Mouse (Mus musculus) c-Kit-positive CD71-positive TER-119-positive erythroid progenitor cells, embryonic 14.5 days (primary cell): ENCODE results near the gene Fgd3.

ENCODE experiments used
- DNase-seq: peaks from one replicate; pipeline ENCODE4 v3.0.0-alpha.2; 2013; ENCODE audit warnings: low spot score

The Fgd3 gene

DNA sequence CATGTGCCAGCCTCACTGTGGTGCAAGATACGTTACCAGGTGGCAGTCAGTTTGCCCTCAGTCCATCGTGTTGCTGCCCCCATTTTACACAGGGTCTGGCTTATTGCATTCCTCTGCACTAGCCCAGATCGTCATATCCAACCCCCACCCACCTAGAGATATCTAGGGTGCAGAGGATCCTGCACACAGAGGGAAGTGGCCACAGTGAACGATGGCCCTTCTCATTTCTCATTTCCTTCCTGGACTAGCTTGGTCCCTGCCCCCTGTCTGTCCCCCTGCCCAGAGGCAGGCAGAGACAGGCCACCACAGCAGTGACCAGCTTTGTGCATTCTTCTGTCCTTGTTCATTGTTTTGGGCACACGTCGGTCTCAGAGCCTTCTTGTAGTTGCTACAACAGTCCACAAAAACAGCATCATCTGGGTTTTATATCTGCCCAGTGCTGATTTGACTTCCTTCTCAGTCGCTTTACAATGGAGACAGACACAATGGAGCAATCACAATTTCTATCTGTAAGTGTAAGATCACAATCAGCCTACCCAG is 13.3 kb downstream of the Fgd3 start:
- DNase-seq = no peak

- DNase-seq = no peak
Observed at GRCm38 (mm10) chr13:49300771-49301170, 19.3 kb downstream of the Fgd3 start.

GRCm38 (mm10) chr13:49298514-49299381 is 21.4 kb downstream of the Fgd3 start:
- no peak for DNase-seq

DNA sequence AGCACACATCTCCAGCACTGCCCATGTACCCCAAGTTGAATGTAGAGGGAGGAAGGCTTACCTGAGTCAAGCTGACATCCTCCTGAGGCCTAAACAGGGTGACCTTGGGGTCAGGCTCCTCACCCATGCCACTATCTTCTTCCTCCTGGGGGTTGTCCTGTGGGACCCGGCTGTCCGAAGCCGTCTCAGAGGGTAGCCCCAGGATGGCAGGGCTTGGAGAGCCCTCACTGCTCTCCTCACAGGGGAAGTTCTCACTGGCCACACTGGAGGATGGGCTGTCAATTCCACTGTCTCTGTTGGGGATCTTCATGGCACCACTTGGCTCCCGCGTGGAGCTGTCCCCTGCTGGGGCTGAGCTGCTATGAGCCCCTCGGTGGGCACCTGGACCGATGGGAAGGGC is 23.8 kb downstream of the Fgd3 start:
- DNase-seq = no peak

DNA sequence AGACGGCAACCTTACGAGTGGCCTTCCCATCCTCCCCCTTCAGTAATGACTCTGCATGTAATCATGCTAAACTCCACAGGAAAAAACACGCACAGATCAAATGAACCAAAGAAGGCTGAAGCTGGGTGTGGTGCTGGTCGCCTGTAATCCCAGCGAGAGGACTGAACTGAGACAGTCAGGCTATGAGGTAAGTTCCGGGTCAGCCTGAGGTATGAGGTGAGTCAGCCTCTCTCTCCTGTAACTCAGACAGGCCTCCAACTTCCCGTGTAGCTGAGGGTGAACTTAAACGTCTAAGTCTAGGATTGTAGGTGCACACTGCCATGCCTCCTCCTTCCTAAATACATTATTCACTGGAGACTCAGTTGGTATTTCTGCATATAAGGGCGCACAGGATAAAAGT is 26.0 kb downstream of the Fgd3 start:
- DNase-seq = no peak

DNA sequence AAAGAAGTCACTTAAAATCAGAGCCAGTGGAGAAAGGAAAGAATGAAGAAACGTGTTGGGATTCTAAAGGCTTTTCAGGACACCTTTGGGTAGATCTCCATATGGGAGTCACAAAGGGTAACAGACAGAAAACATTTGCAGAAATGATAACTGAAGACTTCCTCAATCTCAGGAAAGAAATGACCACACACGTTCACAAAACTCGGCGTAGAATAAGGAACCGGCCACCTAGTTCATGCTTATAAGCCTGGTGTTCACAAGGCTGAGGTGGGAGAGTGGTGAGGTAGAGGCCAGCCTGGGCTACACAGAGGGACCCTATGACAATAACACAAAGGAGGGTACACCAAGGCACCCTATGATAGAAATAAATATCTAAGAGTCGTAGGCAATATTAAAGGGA is 28.2 kb downstream of the Fgd3 start:
- no peak for DNase-seq

GRCm38 (mm10) chr13:49291398-49291797 is 28.7 kb downstream of the Fgd3 start:
- DNase-seq = peak; percentile 19

- no peak for DNase-seq
Observed at GRCm38 (mm10) chr13:49287224-49287623, 32.9 kb downstream of the Fgd3 start.

DNA sequence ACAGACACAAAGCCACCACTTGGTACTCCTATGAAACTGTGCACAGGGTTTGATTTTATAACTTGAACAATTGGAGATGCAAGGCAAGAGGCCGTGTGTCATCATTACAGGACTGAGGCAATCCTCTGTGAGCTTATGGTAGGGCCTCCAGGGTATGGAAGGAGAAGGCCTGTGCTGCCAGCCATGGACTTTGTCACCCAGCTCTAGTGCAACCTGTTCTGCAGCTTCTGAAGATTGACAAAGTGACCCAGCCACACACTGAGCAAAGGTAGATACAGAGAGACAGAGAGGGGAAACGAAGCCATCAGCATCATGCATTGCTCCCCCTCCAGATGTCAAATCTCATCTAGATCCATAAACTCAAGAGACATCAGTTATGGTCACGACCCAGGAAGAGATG is 33.4 kb downstream of the Fgd3 start:
- no peak for DNase-seq

DNA sequence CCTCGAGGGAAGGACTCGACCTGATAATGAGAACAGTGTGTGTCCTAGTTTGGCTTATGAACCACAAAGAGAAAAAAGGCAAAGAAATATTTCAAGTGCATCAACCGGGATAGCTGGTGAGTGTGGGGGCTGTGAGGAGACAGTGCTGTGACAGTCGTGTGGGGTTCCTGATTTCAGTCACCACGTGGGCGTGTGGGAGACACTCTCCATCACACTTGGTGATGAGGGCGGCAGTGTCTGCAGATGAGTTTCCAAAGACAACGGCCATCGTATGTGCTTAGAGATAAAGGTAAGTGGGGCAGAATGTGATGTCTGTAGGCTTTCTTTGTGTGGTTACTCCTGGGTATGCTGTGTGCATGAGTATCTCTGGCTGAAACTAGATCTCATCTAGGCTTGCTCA is 36.4 kb downstream of the Fgd3 start:
- DNase-seq = no peak

DNA sequence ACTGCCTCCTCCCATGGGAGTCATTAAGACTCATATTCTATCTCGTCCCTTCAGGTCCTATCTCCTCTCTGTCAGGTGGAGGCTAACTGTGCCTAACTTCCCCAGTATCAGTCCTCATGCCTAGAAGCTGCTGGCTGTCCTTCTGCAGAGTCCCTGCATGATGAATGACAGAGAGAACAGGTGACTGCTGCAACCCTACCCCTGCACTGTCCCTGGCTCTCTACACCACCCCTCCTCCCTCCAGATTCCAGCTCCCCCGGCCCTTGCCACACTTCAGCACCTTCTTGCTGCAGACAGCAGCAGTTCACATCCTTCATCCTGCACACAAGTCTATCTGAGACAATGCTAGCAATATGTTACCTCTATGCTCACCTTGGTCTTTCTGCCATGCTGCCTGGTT is 37.9 kb downstream of the Fgd3 start:
- DNase-seq = no peak

DNA sequence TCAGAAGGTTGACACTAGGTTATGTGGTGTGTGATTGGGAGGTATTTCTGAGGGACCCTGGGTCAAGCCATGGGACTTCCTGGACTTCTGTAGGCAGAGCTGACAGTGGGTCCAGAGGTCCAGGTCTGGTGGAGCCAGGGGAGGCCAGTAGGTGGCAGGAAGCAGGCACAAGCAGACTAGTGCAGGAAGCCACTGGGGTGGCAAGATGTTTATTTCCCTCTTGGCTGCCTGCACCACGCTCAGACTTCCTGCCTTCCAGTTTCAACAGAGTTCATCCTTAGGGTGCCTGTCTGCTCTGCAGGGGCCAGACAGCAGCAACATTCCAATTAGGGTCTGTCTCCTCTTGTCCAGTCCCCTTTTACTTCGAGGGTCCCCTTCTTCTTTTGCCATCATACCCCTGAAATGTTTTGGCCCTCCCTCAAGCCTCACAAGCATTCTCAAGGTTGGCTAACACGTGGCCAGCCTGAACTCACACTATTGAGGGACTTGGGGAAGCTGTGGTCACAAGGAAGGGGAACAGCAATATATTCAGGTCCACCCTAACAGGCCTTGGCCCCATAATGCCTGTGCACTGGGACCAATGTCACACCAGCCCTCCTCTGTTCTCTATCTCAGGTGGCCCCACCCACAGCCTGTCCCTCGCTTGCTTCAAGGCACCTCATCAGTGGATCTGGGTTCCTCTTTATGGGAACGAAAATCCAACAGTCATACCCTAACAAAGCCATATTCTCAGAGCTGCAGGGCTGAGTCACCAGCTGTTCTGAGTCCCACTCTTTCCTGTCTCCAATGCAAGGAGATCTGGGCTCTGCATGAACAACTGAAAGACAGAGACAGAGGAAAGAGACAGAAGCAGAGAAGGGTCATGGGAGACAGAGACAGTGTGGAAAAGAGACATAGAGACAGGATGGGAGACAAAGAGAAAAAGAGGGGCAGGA is 48.0 kb downstream of the Fgd3 start:
- DNase-seq = no peak

GRCm38 (mm10) chr13:49270500-49270899 is 49.6 kb downstream of the Fgd3 start:
- DNase-seq = no peak

- DNase-seq = no peak
Observed at GRCm38 (mm10) chr13:49267645-49268044, 52.5 kb downstream of the Fgd3 start.

GRCm38 (mm10) chr13:49260036-49260722 is 59.9 kb downstream of the Fgd3 start:
- DNase-seq = no peak

DNA sequence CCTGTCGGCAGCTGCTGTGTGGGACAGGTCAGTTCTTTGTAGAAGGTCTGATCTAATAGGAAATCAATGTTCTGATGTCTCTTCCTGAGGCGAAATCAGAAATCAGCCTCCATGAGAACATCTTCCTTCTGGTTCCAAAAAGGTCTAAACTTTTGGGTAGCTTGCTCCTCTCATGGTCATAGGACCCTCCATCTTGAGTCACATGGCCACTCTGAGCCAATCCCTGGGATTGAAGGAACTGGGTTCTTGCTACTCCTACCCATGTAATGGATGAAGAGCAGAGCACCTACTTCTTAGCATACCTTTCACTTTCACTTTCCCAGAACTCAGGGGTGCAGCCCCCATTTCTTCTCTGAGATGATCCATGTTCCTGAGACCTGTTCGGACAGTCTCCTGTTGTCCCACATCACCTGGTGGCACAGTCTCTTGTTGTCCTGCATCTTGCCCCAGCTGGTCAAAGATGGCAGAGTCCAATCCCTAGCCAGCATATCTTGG is 62.2 kb downstream of the Fgd3 start:
- no peak for DNase-seq

DNA sequence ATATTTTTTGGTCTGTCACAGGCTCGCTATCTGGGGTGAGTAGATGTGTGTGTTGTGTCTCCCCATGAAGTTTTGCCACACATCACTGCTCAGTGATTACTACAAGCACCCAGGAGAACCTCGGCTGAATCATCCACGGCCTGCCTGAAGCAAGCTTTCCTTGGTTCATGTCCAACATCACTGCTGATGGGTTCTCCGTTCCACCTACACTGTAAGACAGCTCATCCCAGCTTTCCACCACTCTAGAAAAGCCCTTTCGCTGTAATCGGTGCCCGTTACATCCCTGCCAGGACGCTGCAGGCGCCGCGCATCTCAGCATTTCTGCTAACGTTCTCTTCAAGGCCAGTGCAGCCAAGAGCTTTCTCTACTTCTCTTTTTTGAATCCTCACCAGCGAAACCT is 67.4 kb downstream of the Fgd3 start:
- no peak for DNase-seq

DNA sequence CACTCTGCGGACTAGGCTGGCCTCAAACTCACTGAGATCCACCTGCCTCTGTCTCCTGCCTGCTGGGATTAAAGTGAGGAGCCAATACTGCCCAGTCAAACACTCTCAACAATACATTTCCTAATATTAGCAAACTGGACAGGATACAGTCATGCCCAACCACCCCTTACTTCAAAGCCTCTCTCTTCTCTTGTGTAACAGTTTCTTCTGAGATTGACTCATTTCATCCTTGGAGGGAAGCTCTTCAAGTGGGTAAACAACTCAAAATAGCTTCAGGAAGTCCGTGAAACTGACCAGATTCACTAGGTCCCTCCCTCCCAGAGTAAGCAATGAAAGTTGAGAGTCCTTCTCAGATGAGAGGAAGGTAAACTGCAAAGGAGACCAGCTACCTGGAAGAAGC is 68.0 kb downstream of the Fgd3 start:
- DNase-seq = no peak

- DNase-seq = no peak
Observed at GRCm38 (mm10) chr13:49250716-49251517, 69.2 kb downstream of the Fgd3 start.

DNA sequence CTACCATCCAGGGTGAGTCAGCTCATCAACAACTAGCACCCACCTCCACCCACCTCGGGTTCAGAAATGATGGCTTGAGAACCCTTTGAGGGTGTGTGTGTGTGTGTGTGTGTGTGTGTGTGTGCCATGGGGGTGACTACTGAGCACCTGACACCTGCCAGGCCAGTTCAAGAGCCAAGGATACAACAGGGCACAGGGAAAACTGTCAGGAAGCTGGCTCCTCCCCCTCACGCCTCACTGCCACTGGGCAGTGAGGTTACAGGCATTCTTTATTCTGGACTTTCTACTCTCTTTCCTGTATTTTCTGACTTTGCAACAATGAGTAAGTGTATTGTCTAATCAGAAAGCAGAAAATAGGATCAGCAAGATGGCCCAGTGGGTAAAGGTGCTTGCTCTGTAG is 70.5 kb downstream of the Fgd3 start:
- DNase-seq = no peak

- no peak for DNase-seq
Observed at GRCm38 (mm10) chr13:49248923-49249322, 71.2 kb downstream of the Fgd3 start.
